Mouse (Mus musculus): ENCODE data around the gene Cers2. TPM values are rescaled to one million over a fixed set of nuclear protein-coding genes. Genes with fewer than 3 reads are reported as not detected.
"Not testable (repeated sequence)": the region's sequence is repeated elsewhere in the genome, so short reads cannot be mapped to it uniquely, and the experiment has no call there.

Gene Cers2
- total RNA-seq, 4 experiments from 2014 or later: 51.9 to 63.7 (median 56.1) TPM

DNA sequence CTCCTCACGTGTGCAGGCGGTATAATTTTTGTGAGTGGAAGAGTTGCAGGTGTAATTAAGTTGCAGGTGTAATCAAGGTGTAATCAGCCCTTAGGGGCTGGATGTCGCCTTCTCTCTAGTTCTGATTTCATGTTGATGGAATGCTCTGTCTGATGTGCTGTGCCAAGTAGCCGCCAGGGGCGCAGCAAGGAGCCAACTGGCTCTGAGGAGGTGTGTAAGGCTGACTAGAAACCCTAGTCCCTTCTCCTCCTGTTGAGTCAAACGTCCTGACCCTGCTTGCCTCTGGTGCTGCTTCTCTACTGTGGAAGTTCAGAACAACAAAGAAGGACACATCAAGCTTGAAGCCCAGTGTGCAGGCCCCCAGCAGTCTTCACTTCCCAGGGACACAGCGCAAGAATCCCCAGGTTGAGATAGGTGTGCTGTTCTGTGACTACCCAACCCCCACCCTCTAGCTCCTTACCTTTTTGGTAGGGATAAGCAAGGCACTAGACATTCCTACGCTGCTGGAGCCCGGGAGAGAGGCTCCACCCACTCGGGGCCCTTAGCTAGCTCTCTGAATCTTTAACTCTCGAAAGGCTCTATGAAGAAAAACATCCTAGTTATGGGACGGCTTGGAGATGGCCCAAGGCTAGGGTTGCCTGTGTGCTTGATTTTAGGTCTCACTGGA is 3.0 kb downstream of the Cers2 start:
- DNase-seq (ENCODE audit: low spot score in 2 of 2): peak in 1 of 2 experiments; percentile 38

DNA sequence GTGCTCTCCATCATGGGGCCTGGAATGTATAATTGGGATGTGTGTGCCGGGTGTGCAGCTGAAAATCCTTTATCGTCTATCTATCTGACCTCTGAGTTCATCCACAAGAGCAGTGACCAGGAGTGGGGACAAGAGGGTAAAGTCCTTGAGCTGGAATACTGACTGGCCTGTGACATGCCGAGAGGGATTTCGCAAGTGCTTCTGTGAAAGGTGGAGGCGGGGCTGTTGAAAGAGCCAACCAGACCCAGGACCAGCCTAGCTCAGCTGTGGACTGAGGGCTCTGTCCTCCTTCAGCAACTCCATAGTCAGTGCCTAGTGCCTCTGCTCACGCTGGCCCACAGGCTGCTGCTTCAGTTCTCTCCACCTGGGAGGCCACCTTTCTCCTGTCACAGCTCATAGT is 4.0 kb downstream of the Cers2 start:
- DNase-seq (ENCODE audit: low spot score in 2 of 2): no peak

DNA sequence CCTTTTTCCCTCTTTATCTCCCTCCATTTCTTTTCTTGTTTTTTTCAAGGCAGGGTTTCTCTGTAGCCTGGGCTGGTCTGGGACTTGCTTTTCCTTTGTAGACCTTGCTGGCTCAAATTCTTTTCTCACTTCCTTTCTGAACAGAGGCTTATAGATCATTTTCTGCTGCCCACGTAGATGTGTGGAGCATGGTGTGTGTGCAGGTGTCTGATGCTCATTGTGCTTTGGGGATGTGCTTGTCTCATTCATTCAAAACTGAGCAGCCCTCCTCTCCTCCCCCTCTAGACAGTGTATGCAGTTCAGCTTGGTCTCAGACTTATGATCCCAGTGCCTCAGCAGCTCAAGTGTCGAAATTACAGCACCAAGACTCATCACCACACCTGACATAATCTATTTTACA is 4.5 kb downstream of the Cers2 start:
- no peak for DNase-seq (ENCODE audit: low spot score in 2 of 2)

DNA sequence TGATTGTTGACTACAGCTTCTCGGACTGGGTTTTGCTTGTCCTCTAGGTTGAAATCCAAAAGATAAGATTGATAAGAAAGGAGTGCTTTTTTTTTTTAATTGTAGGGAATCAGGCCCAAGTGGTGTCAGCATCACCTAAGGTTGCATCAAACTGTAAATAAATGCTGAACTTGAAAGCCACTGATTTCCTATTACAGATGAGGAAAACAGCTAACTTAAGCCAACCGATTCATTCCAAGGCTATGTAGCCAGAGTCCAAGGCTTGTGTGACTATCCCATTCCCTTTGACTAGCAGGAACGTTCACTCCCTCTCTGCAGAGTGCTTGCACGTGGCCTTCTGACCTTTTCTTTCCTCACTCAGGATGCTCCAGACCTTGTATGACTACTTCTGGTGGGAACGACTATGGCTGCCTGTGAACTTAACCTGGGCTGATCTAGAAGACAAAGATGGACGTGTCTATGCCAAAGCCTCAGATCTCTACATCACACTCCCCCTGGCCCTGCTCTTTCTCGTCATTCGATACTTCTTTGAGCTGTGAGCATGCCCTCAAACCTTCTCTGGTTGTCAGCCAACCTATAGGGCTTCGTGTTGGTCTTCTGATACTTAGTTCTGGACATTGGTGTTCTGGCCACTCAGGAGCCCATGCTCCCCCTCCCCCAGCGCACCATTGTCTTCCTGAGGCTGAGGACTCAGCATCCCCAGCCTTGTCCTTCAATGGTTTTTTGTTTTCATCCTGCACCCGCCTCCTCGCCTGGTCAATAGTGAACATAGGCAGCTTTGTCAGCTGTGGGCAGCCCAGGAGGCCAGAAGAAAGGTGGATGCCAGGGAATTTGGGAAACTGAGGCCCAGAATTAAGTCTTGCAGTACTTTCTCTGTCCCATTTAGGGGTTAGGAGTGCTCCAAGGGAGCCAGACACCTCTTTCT is 5.4 kb downstream of the Cers2 start:
- peak in 1 of 2 experiments; percentile 45 for DNase-seq (ENCODE audit: low spot score in 2 of 2)

DNA sequence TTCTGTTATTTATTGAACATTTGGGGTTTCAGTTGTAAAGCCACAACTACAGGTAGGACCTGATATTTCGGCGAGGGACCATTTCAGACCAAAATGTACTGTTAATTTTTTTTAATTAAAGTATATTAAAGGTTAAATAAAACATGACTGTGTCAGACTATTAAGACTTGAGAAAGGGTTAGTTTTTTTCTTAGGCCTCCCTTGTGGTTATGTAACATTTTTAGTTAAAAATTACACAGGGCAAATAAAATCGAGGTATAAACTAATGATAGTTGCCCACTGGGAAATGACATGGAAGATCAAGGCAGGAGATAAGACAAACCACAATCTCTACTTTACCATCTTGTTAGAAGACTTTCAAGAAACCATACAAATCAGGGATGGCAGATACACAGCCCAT is 8.8 kb downstream of the Cers2 start:
- DNase-seq (ENCODE audit: low spot score in 2 of 2): no peak

DNA sequence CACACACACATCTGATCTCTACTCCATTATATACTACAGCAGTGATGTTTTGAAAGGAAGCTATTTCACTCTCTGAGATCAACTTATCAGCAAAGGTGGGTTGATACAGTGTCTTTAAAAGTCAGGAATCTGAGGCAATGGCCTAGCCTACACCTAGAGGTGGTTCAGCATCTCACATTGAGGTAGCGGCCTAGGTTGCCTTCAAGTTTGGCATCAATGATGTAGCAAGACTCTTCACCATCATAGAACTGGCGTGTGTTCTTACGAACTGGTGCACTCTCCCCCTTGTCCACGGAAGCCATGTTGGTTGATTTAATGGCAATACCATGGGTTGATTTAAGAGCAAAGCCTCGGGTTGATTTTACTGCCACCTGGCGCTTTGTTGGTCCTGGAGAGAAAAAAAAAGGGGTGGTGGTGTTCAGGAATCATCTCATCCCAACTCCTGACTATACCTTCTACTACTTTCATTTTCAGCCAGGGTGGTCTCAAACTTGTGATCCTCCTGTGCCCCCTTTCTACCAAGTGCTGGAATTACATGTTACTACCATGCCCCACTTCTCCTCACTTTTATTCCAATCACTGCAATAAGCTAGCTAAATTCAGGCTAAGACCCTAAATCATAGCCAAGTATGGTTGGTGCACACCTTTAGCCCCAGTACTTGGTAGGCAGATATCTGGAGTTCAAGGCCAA is 10.0 kb downstream of the Cers2 start:
- DNase-seq (ENCODE audit: low spot score in 2 of 2): no peak

DNA sequence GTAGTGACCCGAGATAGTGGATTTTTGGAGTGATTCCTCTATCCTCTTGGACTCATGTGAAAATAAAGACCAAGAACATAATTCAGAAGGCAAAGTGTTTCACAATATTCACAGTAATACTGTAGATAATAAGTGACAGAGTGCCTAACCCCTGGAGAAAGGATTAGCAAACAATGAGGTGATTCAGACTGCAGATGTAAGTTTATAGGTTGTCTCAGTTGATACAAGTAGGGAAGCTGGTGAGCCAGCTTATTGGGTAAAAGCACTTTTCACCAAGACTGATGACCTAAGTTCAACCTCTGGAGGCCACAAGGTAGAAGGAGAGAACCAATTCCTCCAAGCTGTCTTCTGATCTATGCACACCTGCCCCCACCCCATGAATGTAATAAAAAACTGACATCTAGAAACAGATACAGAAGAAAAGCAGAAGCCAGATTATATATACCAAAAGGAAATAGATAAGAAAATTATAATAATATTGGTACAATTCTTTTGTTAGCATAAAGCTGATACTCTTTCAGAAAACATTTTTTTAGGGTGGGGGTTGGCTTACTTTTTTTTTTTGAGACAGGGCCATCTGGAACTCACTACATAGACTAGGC is 14.3 kb downstream of the Cers2 start:
- DNase-seq (ENCODE audit: low spot score in 2 of 2): no peak

DNA sequence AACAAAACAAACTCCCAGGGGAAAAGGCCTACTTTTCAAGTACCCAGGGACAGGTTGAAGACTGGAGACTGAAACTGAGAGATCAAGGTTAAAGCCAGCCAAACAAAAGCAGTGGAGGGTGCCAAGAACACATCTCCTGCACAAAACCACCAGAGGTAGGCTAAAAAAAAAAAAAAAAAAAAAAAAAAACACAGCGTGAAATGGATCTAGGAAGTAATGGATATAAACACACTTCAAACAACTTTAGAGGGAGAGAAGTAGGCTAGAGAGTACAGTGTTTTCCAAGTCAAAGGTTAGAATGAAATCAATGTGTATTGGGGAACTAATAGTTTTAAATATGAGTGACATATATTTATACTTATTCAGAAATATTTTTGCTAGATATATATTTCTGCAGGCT is 16.9 kb downstream of the Cers2 start:
- no peak for DNase-seq (ENCODE audit: low spot score in 2 of 2)

DNA sequence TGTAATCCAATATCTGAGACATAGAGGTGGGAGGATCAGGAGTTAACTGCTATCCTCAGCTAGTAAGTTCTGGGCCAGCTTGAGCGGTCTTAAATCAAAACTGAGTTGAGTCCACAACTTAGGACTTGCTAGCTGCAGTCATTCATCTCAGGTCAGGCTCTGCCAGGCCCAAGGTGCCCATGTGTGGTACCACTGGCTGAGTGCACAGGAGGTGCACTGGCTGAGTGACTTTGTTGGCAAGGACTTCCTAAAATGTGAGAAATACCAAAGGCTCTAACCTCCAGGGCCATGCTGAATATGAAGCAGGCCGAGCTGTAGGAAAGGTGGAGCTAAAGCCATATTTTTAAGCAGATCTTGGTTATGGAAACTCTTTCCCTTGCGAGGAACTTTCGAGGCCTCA is 22.8 kb downstream of the Cers2 start:
- no peak for DNase-seq (ENCODE audit: low spot score in 2 of 2)

DNA sequence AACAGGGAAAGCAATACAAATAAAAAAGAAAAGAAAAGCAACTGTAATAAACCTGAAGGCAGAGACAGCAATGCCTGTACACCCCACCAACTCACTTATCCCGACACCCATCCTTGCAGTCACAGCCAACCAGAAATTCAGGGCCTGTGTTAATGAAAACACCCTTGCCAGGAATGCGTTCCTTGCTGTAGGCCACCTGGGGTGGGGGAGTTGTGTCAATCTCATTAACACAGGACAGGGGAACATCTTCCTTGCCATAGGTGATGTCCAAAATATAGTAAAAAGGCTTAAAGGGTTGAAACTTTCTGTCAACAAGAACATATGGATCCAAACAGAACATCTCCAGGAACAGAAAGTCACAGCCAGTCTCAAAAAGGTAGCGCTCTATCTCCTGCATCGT is 23.7 kb downstream of the Cers2 start:
- DNase-seq (ENCODE audit: low spot score in 2 of 2): no peak

DNA sequence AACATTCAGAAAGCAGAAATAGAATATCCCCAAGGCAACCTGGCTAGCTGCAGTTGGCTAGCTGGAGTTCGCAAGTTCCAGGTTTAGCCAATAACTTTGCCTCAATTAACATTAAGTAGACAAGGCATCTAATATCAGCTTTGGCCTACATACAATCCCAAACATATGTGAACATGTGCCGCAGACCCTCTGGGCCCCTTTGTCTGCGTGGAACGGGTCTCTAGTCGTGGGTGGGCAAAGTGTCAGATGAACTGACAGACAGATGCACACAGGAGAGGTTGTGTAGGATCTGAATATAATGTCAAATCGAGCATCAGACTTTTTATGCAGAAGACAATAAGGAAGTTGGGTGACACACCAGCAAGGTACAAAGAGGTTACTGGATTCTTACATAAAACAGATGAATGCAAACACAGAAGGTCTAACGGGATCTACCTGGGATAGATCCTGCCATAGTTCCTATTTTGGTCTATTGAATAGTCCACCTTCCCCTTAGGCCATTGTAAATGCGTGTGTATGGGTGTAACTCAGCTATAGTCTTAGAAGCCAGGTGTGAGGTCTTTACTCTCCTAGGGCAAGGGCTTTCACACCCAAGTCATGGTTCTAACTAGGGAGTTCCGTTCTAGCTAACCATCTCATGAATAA is 28.9 kb downstream of the Cers2 start:
- DNase-seq (ENCODE audit: low spot score in 2 of 2): not testable (repeated sequence)

DNA sequence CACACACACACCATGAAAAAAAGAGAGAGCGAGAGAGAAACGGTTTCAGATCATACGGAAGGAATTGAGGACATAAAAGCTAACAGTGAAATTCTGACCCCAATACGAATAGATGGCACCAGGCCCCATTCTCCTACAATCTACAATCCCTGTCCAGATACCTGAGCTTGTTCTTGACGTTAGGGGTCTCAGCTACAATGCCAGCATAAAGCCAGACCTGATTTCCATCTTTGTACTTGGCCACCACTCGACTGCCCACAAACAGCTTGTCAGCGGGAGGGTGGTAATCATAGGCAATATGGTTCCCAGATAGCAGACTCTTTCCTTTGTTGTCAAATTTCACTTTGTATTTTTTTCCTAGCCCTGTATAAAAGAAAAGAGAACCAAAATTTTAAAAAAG is 31.9 kb downstream of the Cers2 start:
- no peak for DNase-seq (ENCODE audit: low spot score in 2 of 2)

DNA sequence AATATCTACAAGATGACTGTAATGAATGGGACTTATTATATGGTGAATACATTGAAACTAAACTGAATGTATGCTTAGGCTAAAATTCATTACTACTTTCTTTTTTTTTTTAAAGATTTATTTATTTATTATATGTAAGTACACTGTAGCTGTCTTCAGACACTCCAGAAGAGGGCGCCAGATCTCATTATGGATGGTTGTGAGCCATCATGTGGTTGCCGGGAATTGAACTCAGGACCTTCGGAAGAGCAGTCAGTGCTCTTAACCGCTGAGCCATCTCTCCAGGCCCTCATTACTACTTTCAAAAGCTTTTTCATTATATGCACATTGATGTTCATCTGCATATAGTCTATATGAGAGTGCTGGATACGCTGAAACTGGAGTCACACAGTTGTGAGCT is 33.8 kb downstream of the Cers2 start:
- not testable (repeated sequence) for DNase-seq (ENCODE audit: low spot score in 2 of 2)

DNA sequence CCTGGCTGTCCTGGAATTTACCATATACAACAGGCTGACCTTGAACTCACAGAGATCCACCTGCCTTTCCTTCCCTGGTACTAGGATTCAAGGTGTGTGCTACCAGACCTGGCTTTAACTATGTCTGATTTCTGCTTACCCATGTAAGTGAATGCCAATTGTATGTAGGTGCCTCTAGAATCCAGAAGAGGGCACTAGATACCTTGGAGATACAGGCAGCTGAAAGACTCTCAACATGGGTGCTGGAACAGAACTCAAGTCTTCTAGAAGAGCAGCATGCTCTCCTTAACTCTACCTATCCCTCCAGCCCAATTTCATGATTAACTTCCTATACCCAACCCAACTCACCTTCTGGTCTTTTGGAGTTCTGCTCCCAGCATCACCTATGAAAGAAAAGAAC is 34.9 kb downstream of the Cers2 start:
- DNase-seq (ENCODE audit: low spot score in 2 of 2): no peak

DNA sequence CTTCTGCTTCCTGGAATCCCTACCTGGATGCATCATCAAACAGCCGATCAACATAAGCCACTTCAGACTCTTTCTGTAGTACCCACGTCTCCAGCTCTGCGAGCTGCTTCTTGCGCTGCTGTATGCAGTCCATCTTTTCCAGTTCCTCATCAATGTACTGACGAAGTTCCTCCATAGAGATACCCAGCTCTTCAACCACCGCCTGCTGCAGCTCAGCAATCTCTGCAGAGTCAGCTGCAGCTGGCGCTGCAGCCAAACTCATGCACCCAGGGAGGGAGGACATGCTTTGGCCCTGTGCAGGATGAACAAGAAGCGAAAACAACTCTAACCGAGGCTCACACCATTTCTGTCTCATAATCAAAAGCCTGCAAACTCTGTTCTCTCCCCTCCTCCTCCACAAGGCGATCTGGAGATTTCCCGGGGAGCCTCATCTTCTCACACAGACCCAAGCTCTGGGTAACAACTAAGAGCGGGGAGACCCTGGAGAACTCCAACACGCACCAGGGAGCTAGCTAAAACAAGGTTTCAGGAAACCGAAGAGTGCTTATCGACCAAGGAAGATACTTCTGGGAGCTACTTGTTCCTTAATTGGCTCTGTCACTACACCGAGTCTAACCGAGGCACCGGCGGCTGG is 41.4 kb downstream of the Cers2 start:
- not testable (repeated sequence) for DNase-seq (ENCODE audit: low spot score in 2 of 2)

DNA sequence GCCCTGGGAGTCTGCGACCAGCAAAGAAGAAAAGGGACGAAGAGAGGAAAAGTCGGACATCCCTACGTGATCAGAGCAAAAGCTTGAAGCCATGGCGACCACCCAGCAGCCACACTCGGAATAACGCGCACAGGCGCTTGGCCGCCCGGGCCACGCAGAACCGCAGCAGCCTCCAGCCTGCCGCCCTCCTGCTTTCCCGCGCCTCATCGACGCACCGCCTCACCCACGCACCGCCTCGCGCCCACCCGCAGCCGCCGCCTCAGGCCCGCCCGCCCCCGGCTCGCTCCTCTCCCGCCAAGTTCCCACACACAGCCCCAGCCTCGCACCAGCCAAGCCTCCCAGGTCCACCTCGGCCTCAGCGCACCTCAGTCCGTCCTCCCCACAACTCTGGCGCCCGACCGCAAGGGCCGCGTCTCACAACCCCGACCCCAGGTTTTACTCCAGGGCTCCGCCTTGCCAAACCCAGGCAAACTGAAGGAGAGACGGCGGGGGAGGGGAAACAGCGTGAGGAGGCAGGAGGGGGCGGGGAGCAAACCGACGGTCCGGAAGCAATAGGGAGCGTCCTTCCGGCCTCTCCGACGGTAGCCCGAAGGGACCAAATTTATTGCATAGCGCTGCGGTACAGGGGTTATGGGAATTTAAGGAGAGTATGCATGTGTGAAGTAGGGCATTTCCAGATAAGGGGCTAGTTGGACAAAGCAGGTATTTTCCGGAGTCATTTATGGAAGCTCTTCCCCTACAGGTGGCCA is 42.3 kb downstream of the Cers2 start, which contains the start of gene Setdb1:
Setdb1 (minus strand) TSS at position 502 of the 749 bp plus-strand sequence.
- DNase-seq (ENCODE audit: low spot score in 2 of 2): peak; percentile 86 to 90

DNA sequence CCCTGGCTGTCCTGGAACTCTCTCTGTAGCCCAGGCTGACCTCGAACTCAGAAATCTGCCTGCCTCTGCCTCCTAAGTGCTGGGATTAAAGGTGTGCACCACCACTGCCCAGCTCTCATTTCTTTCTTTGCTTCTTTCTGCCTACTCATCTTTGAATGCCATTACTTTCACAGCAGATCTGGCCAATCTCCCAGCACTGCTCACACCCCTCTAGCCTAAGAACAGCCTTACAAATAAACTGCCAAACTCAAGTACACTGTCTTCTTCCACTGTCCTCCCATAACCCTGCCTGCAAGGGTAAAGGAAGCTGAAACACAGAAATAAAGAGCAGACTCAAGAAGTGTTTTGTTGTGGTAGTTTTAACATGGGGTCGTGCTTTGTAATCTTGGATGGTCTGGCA is 43.2 kb downstream of the Cers2 start:
- DNase-seq (ENCODE audit: low spot score in 2 of 2): no peak

DNA sequence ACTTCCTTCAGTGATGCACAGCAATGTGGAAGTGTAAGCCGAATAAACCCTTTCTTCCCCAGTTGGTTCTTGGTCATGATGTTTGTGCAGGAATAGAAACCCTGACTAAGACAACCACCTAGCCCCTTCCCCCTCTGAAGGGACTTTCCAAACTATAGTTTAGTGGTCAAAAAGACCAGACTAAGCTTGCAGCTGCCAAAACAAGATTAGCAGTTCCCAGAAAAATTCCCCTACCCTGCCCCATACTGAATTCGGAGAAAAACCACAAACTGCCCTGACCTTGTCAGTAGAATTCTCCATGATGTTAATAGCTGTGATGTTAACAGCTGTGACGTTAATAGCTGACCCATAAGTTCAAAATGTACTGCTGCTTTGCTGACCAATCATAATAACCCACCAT is 45.7 kb downstream of the Cers2 start:
- DNase-seq (ENCODE audit: low spot score in 2 of 2): not testable (repeated sequence)

DNA sequence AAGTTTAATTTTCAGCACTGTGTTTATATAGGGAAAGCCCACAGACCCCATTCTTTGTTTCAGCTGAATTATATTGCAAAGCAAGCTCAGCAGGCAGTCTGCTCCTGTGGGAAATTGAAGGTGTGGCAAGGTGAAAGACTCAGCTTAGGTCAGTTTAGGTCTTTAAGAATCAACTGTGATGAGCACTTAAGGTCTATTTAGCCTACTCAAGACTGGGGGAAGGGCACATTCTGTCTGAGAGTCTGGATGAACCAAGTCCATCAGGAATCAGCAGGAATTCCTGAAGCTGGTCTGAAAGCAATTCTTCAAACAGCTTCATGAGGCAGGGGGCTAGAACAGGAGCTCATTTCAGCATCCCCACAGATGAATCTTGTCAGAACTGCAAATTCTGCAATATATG is 55.5 kb downstream of the Cers2 start:
- no peak for DNase-seq (ENCODE audit: low spot score in 2 of 2)
